Mouse (Mus musculus): Measurements from ENCODE around the gene Timm10. TPM values are rescaled to one million over a fixed set of nuclear protein-coding genes. Genes with fewer than 3 reads are reported as not detected.

Timm10 gene
- polyA plus RNA-seq, 1 experiment, result 134 TPM

GRCm38 (mm10) chr2:84862231-84862630 lies 35.4 kb downstream of the Timm10 start:
- Histone ChIP-seq H3K27ac (replicated peaks; ENCODE audit: low read depth, low read length) (no peak overlapping the region), H3K4me1 (ENCODE audit: control insufficient read depth, insufficient read depth, insufficient read length, low read length) (peaks cover 5% of the 10 kb centered on the region; the same call in 1 of the 2 replicates), H3K4me3 (ENCODE audit: insufficient read depth, low read depth, low read length) (no peak overlapping the region)

GRCm38 (mm10) chr2:84865616-84866571 lies 39.1 kb downstream of the Timm10 start:
- Histone ChIP-seq H3K27ac (replicated peaks; ENCODE audit: low read depth, low read length) (no peak overlapping the region), H3K4me1 (ENCODE audit: control insufficient read depth, insufficient read depth, insufficient read length, low read length) (no peaks in the 10 kb centered on the region; the same call in 1 of the 2 replicates), H3K4me3 (ENCODE audit: insufficient read depth, low read depth, low read length) (peak overlapping the region; percentile 8; the same call in 1 of the 2 replicates)

- no peaks in the 10 kb centered on the region; the same call in 1 of the 2 replicates for H3K4me1 ChIP-seq (ENCODE audit: control insufficient read depth, insufficient read depth, insufficient read length, low read length)
- no peak overlapping the region for H3K4me3 ChIP-seq (ENCODE audit: insufficient read depth, low read depth, low read length)
- no peak overlapping the region for H3K27ac ChIP-seq (replicated peaks; ENCODE audit: low read depth, low read length)
Observed at GRCm38 (mm10) chr2:84868521-84868943, 41.7 kb downstream of the Timm10 start.

- Histone ChIP-seq H3K27ac (replicated peaks; ENCODE audit: low read depth, low read length) (no peak overlapping the region), H3K4me3 (ENCODE audit: insufficient read depth, low read depth, low read length) (no peak overlapping the region), H3K4me1 (ENCODE audit: control insufficient read depth, insufficient read depth, insufficient read length, low read length) (no peaks in the 10 kb centered on the region; the same call in 1 of the 2 replicates)
Observed at GRCm38 (mm10) chr2:84868977-84869376, 42.2 kb downstream of the Timm10 start.

GRCm38 (mm10) chr2:84870623-84871160 lies 43.9 kb downstream of the Timm10 start:
- no peak overlapping the region for H3K27ac ChIP-seq (replicated peaks; ENCODE audit: low read depth, low read length)
- no peak overlapping the region for H3K4me3 ChIP-seq (ENCODE audit: insufficient read depth, low read depth, low read length)
- H3K4me1 ChIP-seq (ENCODE audit: control insufficient read depth, insufficient read depth, insufficient read length, low read length), result no peaks in the 10 kb centered on the region; the same call in 1 of the 2 replicates

GRCm38 (mm10) chr2:84872105-84872716 lies 45.4 kb downstream of the Timm10 start:
- no peaks in the 10 kb centered on the region for H3K4me1 ChIP-seq (ENCODE audit: control insufficient read depth, insufficient read depth, insufficient read length, low read length)

GRCm38 (mm10) chr2:84875842-84876241 lies 49.0 kb downstream of the Timm10 start:
- H3K4me3 ChIP-seq (ENCODE audit: insufficient read depth, low read depth, low read length), result no peak overlapping the region
- H3K4me1 ChIP-seq (ENCODE audit: control insufficient read depth, insufficient read depth, insufficient read length, low read length), result no peaks in the 10 kb centered on the region
- no peak overlapping the region for H3K27ac ChIP-seq (replicated peaks; ENCODE audit: low read depth, low read length)

More at GRCm38 (mm10) chr2:84872105-84872716, 45.4 kb downstream of the Timm10 start:
- H3K4me3 ChIP-seq (ENCODE audit: insufficient read depth, low read depth, low read length), result peak overlapping the region; percentile 50
- no peak overlapping the region for H3K27ac ChIP-seq (replicated peaks; ENCODE audit: low read depth, low read length)

Other genes with a start within 250 kb of the Timm10 start
- 32.5 and 35.3 TPM in 2 replicates for gene Ctnnd1, start 176.2 kb upstream of the Timm10 start, polyA plus RNA-seq (2012; ENCODE audit: insufficient read depth, insufficient read length, missing spikeins)
- gene Btbd18, start 167.9 kb upstream of the Timm10 start, polyA plus RNA-seq (2012; ENCODE audit: insufficient read depth, insufficient read length, missing spikeins), result not detected in 2 replicates
- 27.5 and 33.4 TPM in 2 replicates for gene Selenoh, start 156.2 kb upstream of the Timm10 start, polyA plus RNA-seq (2012; ENCODE audit: insufficient read depth, insufficient read length, missing spikeins)
- not detected in 2 replicates for gene Gm28635, start 149.0 kb upstream of the Timm10 start, polyA plus RNA-seq (2012; ENCODE audit: insufficient read depth, insufficient read length, missing spikeins)
- 11.5 and 13.0 TPM in 2 replicates for gene Med19, start 148.6 kb upstream of the Timm10 start, polyA plus RNA-seq (2012; ENCODE audit: insufficient read depth, insufficient read length, missing spikeins)
- gene Tmx2, start 147.9 kb upstream of the Timm10 start, polyA plus RNA-seq (2012; ENCODE audit: insufficient read depth, insufficient read length, missing spikeins), result 99.9 and 101 TPM in 2 replicates
- 25.5 and 40.4 TPM in 2 replicates for gene Zdhhc5, start 111.8 kb upstream of the Timm10 start, polyA plus RNA-seq (2012; ENCODE audit: insufficient read depth, insufficient read length, missing spikeins)
- 9.4 and 13.7 TPM in 2 replicates for gene Clp1, start 99.6 kb upstream of the Timm10 start, polyA plus RNA-seq (2012; ENCODE audit: insufficient read depth, insufficient read length, missing spikeins)
- gene Ypel4, start 92.9 kb upstream of the Timm10 start, polyA plus RNA-seq (2012; ENCODE audit: insufficient read depth, insufficient read length, missing spikeins), result not detected in 2 replicates
- gene Gm19426, start 83.3 kb upstream of the Timm10 start, polyA plus RNA-seq (2012; ENCODE audit: insufficient read depth, insufficient read length, missing spikeins), result not detected in 2 replicates
- 74.6 and 108 TPM in 2 replicates for gene Serping1, start 51.6 kb upstream of the Timm10 start, polyA plus RNA-seq (2012; ENCODE audit: insufficient read depth, insufficient read length, missing spikeins)
- gene Ube2l6, start 28.2 kb upstream of the Timm10 start, polyA plus RNA-seq (2012; ENCODE audit: insufficient read depth, insufficient read length, missing spikeins), result 4.5 and 15.2 TPM in 2 replicates
- 2.7 and 3.0 TPM in 2 replicates for gene Smtnl1, start 4.3 kb upstream of the Timm10 start, polyA plus RNA-seq (2012; ENCODE audit: insufficient read depth, insufficient read length, missing spikeins)
- 2.6 and 3.5 TPM in 2 replicates for gene Slc43a1, start 11.9 kb downstream of the Timm10 start, polyA plus RNA-seq (2012; ENCODE audit: insufficient read depth, insufficient read length, missing spikeins)
- gene Rtn4rl2, start 59.7 kb downstream of the Timm10 start, polyA plus RNA-seq (2012; ENCODE audit: insufficient read depth, insufficient read length, missing spikeins), result 1.5 TPM in 1 of 2 replicates, not detected in the other
- 18.5 and 18.6 TPM in 2 replicates for gene Slc43a3, start 109.6 kb downstream of the Timm10 start, polyA plus RNA-seq (2012; ENCODE audit: insufficient read depth, insufficient read length, missing spikeins)
- gene Prg2, start 153.5 kb downstream of the Timm10 start, polyA plus RNA-seq (2012; ENCODE audit: insufficient read depth, insufficient read length, missing spikeins), result not detected in 2 replicates
- gene Prg3, start 161.2 kb downstream of the Timm10 start, polyA plus RNA-seq (2012; ENCODE audit: insufficient read depth, insufficient read length, missing spikeins), result not detected in 2 replicates
- 25.3 and 30.1 TPM in 2 replicates for gene Ssrp1, start 210.2 kb downstream of the Timm10 start, polyA plus RNA-seq (2012; ENCODE audit: insufficient read depth, insufficient read length, missing spikeins)
- gene P2rx3, start 210.5 kb downstream of the Timm10 start, polyA plus RNA-seq (2012; ENCODE audit: insufficient read depth, insufficient read length, missing spikeins), result 2.6 TPM in 1 of 2 replicates, not detected in the other
- gene Tnks1bp1, start 221.0 kb downstream of the Timm10 start, polyA plus RNA-seq (2012; ENCODE audit: insufficient read depth, insufficient read length, missing spikeins), result 32.6 and 33.2 TPM in 2 replicates